Mouse (Mus musculus) liver, postnatal 0 days (tissue): Measurements from ENCODE around the gene Sphk2.

Source experiments
- CTCF ChIP-seq: sonication (generic); IDR thresholded peaks from 2 replicates; pipeline ENCODE4 v1.5.1; 2016; ENCODE audit warnings: antibody characterized with exemption, low read depth
- EP300 ChIP-seq: IDR thresholded peaks from 2 replicates; pipeline ENCODE4 v1.6.1; 2016; ENCODE audit warnings: antibody characterized with exemption, low read depth, mild to moderate bottlenecking

DNA sequence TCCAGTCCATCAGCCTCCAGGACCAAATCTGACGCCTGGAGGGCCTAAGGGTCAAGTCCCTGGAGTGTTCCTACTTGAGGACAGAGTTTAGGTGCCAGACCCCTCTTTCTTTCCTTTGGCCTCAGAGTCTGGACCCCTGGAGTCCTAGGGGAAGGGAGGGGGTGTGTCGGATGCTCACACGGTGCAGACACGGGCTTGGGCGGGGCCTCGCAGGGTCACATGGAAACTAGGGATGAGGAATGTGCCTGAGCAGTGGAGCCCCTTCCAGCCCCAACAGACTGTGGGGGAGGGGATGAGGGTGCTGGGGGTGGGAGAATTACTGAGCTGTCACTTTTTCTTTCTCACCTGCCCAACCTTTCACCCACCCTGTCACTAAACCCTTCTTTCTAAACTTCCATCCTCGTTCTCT lies 11.9 kb downstream of the Sphk2 start:
- TF ChIP-seq CTCF (no peak), EP300 (no peak)
